Mouse (Mus musculus): ENCODE measurements around the gene Mup2.
"Not testable (repeated sequence)": the region's sequence is repeated elsewhere in the genome, so short reads cannot be mapped to it uniquely, and the experiment has no call there.

The Mup2 gene

GRCm38 (mm10) chr4:60154189-60154588 lies at the start of gene Mup2:
Gene Mup2 (minus strand): TSS chr4:60154289.
- DNase-seq (ENCODE audit: low read depth): not testable (repeated sequence)

Measured in 416B (cell line).